Comparison of ENCODE assay signal across 10 mouse cellular contexts in genomic region chr14:73453164-73453563, GRCm38 (mm10). TPM values are rescaled to one million over a fixed set of nuclear protein-coding genes. Genes with fewer than 3 reads are reported as not detected.
DNase-seq lines count a peak whose midpoint lies in the region; ATAC-seq and TF ChIP-seq lines count a peak whose summit lies in the region.
"Had no signal": no experiment of that assay in that cellular context is flagged by ENCODE, and none has a peak within 500 bp of the region (broad histone marks: within the 10 kb centered on the region; RNA-seq: fewer than 3 reads in every experiment).

No protein-coding gene starts in this region.

- no peak overlapping the region for H3K9ac ChIP-seq in kidney, postnatal 0 days (ENCODE audit: low read depth, low read length)

- ATAC-seq in kidney, postnatal 0 days (replicated peaks; ENCODE audit: low FRiP score, low read depth): peak; percentile 78; the same call in 1 of the 2 replicates
- ATAC-seq: activated CD4-positive, CD25-positive, alpha-beta regulatory T cell, adult 4 months had no signal

- no peak overlapping the region for H3K27ac ChIP-seq in testis, adult 2 months (ENCODE audit: control insufficient read depth, insufficient read depth, low read depth, low read length)
- H3K27ac ChIP-seq in kidney, postnatal 0 days: peak overlapping the region; percentile 70

- no peak overlapping the region for H3K4me2 ChIP-seq in kidney, postnatal 0 days (ENCODE audit: low read length)

- TF ChIP-seq CTCF in testis, adult 2 months (IDR thresholded peaks at IDR 0.05; ENCODE audit: control insufficient read depth, insufficient read depth, insufficient replicate concordance, low read depth, low read length): no peak
- TF ChIP-seq CTCF in kidney, postnatal 0 days (IDR thresholded peaks at IDR 0.05; ENCODE audit: low read depth): no peak

- peak overlapping the region; percentile 39 for H3K4me3 ChIP-seq in testis, adult 2 months (ENCODE audit: control insufficient read depth, low read depth, low read length)
- no peak overlapping the region for H3K4me3 ChIP-seq in kidney, postnatal 0 days (replicated peaks; ENCODE audit: low read depth, low read length)

- no peaks in the 10 kb centered on the region for H3K9me3 ChIP-seq in kidney, postnatal 0 days (replicated peaks; ENCODE audit: low read length)

- no peaks in the 10 kb centered on the region for H3K4me1 ChIP-seq in testis, adult 2 months (ENCODE audit: control insufficient read depth, insufficient read depth, low read length)
- peaks cover 3% of the 10 kb centered on the region; the same call in 1 of the 2 replicates for H3K4me1 ChIP-seq in kidney, postnatal 0 days (replicated peaks; ENCODE audit: insufficient read depth, low read length)

- no peaks in the 10 kb centered on the region for H3K36me3 ChIP-seq in testis, adult 2 months (ENCODE audit: control insufficient read depth, insufficient read depth, low read length)
- no peaks in the 10 kb centered on the region for H3K36me3 ChIP-seq in kidney, postnatal 0 days (ENCODE audit: insufficient read depth, low read length)

- 34% methylated on average over 12 of the region's 12 CpGs for WGBS in kidney, postnatal 0 days

- no peaks in the 10 kb centered on the region for H3K27me3 ChIP-seq in testis, adult 2 months (ENCODE audit: control insufficient read depth, insufficient read depth, low read length)
- H3K27me3 ChIP-seq in kidney, postnatal 0 days (ENCODE audit: insufficient read depth, low read length): no peaks in the 10 kb centered on the region

- no peak for TF ChIP-seq POLR2A in testis, adult 2 months (IDR thresholded peaks at IDR 0.05; ENCODE audit: control insufficient read depth, low read depth, low read length)

- peak; percentile 26 to 35 for DNase-seq in cerebellum, postnatal 25 days
- no peak for DNase-seq in cerebellum, adult 8-10 months
- DNase-seq in testis, postnatal 14 days (ENCODE audit: low spot score): no peak
- DNase-seq in kidney, postnatal 0 days (ENCODE audit: low spot score): peak; percentile 29
- DNase-seq in yolk sac, embryonic 10.5 days (ENCODE audit: low spot score): no peak
- DNase-seq in left cerebral cortex, adult 9 months (ENCODE audit: low spot score in 2 of 2): no peak
- DNase-seq in spleen, adult 18-20 months: no peak
- DNase-seq: gastrocnemius, postnatal 36 days had no signal

RNA-seq across cellular contexts. Expression of gene Med4, which starts 56.7 kb away (rescaled TPM):
- 19.5 and 24.5 TPM in 2 replicates for polyA plus RNA-seq in testis, adult 2 months (2012; rRNA removed)
- polyA plus RNA-seq in kidney, postnatal 0 days (2015; fragmentation: Nextera tagmentation; extraction: Ambion mirVana): 66.5 and 70.2 TPM in 2 replicates

Comparison
In these comparisons a context has a peak if more than half of its experiments do, and no peak if none do; other contexts are left out.
1. DNase-seq: peak in cerebellum, postnatal 25 days (2 of 2) and kidney, postnatal 0 days (single experiment); none in cerebellum, adult 8-10 months (single experiment), testis, postnatal 14 days (single experiment), yolk sac, embryonic 10.5 days (single experiment), left cerebral cortex, adult 9 months (0 of 2) and spleen, adult 18-20 months (0 of 2).